Mouse (Mus musculus) left cerebral cortex, adult 2 months (tissue): ENCODE measurements around the gene Alx3. TPM values are rescaled to one million over a fixed set of nuclear protein-coding genes. Genes with fewer than 3 reads are reported as not detected.
"Not testable (repeated sequence)": the region's sequence is repeated elsewhere in the genome, so short reads cannot be mapped to it uniquely, and the experiment has no call there.

ENCODE experiments used
- DNase-seq, 2 experiments: peaks; one replicate each; pipeline ENCODE4 v3.0.0; 2021 to 2022; ENCODE audit warnings: low spot score in 2 of 2, mixed read lengths in 1 of 2; ENCODE audit errors: extremely low spot score in 1 of 2
- H3K27ac ChIP-seq: fragments of 200-600 bp; 2 replicates; pipeline ENCODE4 v1.8.1; 2022
- H3K4me3 ChIP-seq: fragments of 200-600 bp; 2 replicates; pipeline ENCODE4 v1.8.1; 2022
- CTCF ChIP-seq: fragments of 200-600 bp; IDR thresholded peaks from 2 replicates; pipeline ENCODE4 v1.8.1; 2022; ENCODE audit warnings: antibody characterized with exemption, mild to moderate bottlenecking, moderate library complexity
- intact Hi-C: fragments of 180-260 bp; cut with DNase I; formaldehyde crosslinking; loops from one replicate; pipeline ENCODE4 v1.15.1; 2025
- total RNA-seq, 2 experiments: library from RNA; stranded (reverse); gene quantifications; 2 replicates each; pipeline ENCODE4 v1.2.3; 2021

Alx3 gene
- total RNA-seq, 2 experiments from 2014 or later = 0.40 to 0.86 TPM

GRCm38 (mm10) chr3:107630682-107631522 is 36.1 kb downstream of the Alx3 start, which contains the start of gene Gm10961:
Gene Gm10961 (plus strand): TSS chr3:107631322.
- intact Hi-C loops = loop anchor here (5.0 to 10.0 kb wide), 2 partner anchors 51 to 234 kb away; no protein-coding TSS in a partner anchor
- TF ChIP-seq CTCF = no peak
- Histone ChIP-seq H3K4me3 (peak within 1 kb of the TSS; percentile 99), H3K27ac (peak within 1 kb of the TSS; percentile 90)
- peak; percentile 42 to 48 for DNase-seq

DNA sequence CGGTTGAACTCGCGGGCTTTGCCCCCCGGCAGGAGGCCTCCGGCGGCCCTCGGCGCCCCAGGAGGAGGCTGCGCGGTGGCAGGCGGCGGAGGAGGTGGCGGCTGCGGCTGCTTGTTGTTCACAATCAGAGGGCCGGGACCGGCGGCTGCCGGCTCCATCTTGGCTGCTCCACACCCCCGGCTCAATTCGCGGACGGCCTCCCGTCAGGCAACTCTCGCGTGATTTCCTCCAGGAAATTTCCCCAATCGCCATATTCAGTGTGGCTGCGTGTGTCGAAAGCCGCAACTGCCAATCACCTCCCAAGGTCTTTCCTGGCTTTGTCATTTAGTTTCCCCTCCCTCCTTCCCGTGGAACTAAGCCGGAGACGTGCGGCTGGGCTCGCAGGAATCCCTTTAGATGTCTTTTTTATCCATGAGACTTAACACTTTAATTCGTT is 36.7 kb downstream of the Alx3 start, which contains the start of gene Strip1:
TSS of gene Strip1 (minus strand) at position 172 of the 436 bp plus-strand sequence.
- Histone ChIP-seq H3K4me3 (peak within 1 kb of the TSS; percentile 99), H3K27ac (peak within 1 kb of the TSS; percentile 90)
- intact Hi-C loops = loop anchor here (5.0 to 10.0 kb wide), 2 partner anchors 51 to 233 kb away; no protein-coding TSS in a partner anchor
- TF ChIP-seq CTCF = no peak
- peak; percentile 89 to 92 for DNase-seq

GRCm38 (mm10) chr3:107632786-107633185 is 38.0 kb downstream of the Alx3 start:
- intact Hi-C loops = loop anchor here (5.0 to 10.0 kb wide), 2 partner anchors 50 to 232 kb away; no protein-coding TSS in a partner anchor
- TF ChIP-seq CTCF = no peak
- no peak overlapping the region for H3K27ac ChIP-seq
- no peak overlapping the region for H3K4me3 ChIP-seq
- DNase-seq = peak in 1 of 2 experiments; percentile 6

DNA sequence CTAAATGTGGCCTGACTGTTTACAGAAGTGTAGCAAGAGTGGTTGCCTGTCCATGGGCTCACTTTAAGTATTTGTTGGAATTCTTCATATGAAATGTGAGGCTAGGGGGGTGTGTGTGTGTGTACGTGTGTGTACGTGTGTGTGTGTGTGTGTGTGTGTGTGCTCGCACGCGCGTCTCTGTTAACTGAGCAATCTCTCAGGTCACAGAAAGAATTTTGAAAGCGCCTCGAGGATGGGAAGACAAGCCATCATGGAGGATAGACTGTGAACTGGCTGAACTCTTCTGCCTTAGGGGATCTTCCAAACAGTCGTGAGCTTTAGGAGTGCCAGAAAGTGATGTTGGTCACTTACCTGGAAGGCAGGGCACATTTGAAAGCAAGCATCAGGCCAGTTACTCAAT is 39.1 kb downstream of the Alx3 start:
- Histone ChIP-seq H3K27ac (no peak overlapping the region), H3K4me3 (no peak overlapping the region)
- TF ChIP-seq CTCF = no peak
- DNase-seq = peak in 1 of 2 experiments; percentile 4
- intact Hi-C loops = loop anchor here (5.0 to 10.0 kb wide), 2 partner anchors 48 to 231 kb away; no protein-coding TSS in a partner anchor

DNA sequence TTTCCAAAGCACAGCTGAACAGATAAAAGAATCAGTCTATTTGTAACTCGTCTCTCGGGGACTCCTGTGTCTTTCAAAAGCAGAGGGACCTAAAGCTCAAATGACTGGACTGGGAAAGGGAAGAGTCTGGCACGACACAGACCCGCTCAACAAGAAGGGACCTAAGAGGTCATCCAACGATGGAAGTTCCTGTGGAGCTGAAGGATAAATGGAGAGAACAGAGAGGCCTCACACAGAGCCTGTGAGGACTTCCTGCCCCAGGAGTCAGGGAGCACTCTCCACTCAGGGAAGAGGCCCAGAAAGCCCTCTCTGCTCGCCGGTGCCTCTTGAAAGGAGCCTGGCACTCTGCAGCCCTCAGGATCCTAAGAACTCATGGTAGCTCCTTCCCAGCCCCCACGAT is 41.0 kb downstream of the Alx3 start:
- no peak overlapping the region for H3K4me3 ChIP-seq
- no peak overlapping the region for H3K27ac ChIP-seq
- intact Hi-C loops = loop anchor here (10.0 kb wide), 1 partner anchor 229 kb away; no protein-coding TSS in a partner anchor
- DNase-seq = peak in 1 of 2 experiments; percentile 10
- TF ChIP-seq CTCF = no peak

DNA sequence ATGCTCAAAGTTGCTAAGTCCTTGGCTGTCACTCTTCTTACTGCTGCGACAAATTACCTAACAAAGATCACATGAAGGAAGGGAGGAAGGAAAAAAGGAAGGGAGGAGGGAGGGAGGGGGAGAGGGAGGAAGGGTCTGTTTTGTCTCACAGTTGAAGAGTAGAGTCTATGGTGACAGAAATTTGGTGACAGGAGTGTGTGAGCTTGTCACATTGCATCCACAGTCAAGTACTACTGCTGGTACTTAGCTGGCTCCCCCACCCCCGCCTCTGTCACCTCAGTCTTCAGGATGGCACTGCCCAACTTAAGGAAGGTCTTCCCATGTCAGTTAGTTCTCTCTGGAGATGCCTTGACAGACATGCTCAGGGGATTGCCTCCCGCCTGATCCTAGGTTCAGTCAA is 41.4 kb downstream of the Alx3 start:
- no peak for TF ChIP-seq CTCF
- intact Hi-C loops = loop anchor here (10.0 kb wide), 1 partner anchor 229 kb away; no protein-coding TSS in a partner anchor
- peak in 1 of 2 experiments; percentile 2 for DNase-seq
- Histone ChIP-seq H3K27ac (no peak overlapping the region), H3K4me3 (no peak overlapping the region)

DNA sequence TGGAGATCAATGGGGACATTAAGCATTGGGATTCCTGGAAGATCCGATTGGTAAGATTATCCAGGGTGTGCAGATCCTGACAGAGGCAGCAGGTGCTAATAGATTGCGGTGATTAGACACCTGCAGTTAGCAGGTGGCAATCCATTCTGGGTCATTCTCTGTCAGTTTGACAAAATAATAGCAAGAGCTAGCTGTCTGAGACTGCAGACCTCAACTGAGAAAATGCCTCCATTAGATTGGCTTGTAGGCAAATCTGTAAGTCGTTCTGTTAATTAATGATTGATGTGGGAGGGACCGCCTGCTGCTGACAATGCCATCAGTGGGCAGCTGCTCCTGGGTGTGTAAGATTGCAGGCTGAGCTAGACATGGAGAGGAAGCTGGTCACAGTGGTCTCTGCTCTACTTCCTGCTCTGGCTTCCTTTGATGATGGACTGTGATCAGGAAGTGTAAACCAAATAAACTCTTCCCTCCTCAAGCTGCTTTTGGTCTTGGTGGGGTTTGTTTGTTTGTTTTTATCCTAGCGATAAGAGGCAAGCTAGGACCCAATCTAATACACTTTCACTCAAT is 42.9 kb downstream of the Alx3 start:
- H3K4me3 ChIP-seq = no peak overlapping the region
- TF ChIP-seq CTCF = no peak
- H3K27ac ChIP-seq = no peak overlapping the region
- no peak for DNase-seq
- intact Hi-C loops = loop anchor here (10.0 kb wide), 1 partner anchor 227 kb away; no protein-coding TSS in a partner anchor

GRCm38 (mm10) chr3:107646947-107647346 is 52.1 kb downstream of the Alx3 start:
- DNase-seq = no peak
- Histone ChIP-seq H3K27ac (no peak overlapping the region), H3K4me3 (no peak overlapping the region)
- intact Hi-C loops = no loop called here
- no peak for TF ChIP-seq CTCF

- DNase-seq, H3K4me3 ChIP-seq, intact Hi-C loops, H3K27ac ChIP-seq: not testable (repeated sequence)
Observed at GRCm38 (mm10) chr3:107650276-107650675, 55.4 kb downstream of the Alx3 start.

GRCm38 (mm10) chr3:107652968-107653367 is 58.1 kb downstream of the Alx3 start:
- no peak for TF ChIP-seq CTCF
- no peak overlapping the region for H3K27ac ChIP-seq
- no peak for DNase-seq

DNA sequence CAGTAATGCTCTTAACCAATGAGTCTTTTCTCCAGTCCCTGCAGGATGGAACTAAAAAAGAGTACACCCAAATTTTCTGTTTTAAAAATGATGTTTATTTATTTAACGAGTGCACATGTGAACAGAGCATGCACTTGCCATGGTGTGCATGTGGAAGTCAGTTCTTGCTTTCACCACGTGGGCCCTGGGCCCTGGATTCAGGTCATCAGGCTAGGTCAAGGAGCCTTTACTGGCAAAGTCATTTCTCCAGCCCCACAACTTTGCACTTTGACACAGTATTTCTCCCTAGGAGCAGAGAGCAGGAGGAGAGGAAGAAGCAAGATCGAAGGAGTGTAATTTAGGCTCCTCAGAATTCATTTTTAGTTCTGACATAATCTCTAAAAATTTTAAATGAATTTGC is 60.0 kb downstream of the Alx3 start:
- no peak for DNase-seq
- TF ChIP-seq CTCF = no peak
- no peak overlapping the region for H3K4me3 ChIP-seq

More at GRCm38 (mm10) chr3:107652968-107653367, 58.1 kb downstream of the Alx3 start:
- no peak overlapping the region for H3K4me3 ChIP-seq
- intact Hi-C loops = no loop called here

More for the DNA sequence above, 60.0 kb downstream of the Alx3 start:
- intact Hi-C loops = no loop called here
- H3K27ac ChIP-seq = no peak overlapping the region

Other genes with a start within 250 kb of the Alx3 start
- gene Kcnc4, start 135.5 kb upstream of the Alx3 start, total RNA-seq = 10 to 100 TPM; 68.4 to 73.4 TPM
- 100 to 1,000 TPM; 369 to 419 TPM for gene Slc6a17, start 77.0 kb upstream of the Alx3 start, total RNA-seq
- gene Ubl4b, start 40.0 kb upstream of the Alx3 start, total RNA-seq = under 1 TPM in 1 of 2 experiments, not detected in 1; 0.33 TPM
- gene Gm10961, start 36.3 kb downstream of the Alx3 start, total RNA-seq = not detected
- 10 to 100 TPM; 65.9 to 69.0 TPM for gene Strip1, start 36.7 kb downstream of the Alx3 start, total RNA-seq
- gene Ahcyl1, start 101.5 kb downstream of the Alx3 start, total RNA-seq = 100 to 1,000 TPM; 332 to 340 TPM
- 10 to 100 TPM; 12.6 to 13.2 TPM for gene Csf1, start 165.4 kb downstream of the Alx3 start, total RNA-seq